Mouse (Mus musculus) forebrain, embryonic 13.5 days (tissue): ENCODE data around the gene Mul1. TPM values are rescaled to one million over a fixed set of nuclear protein-coding genes. Genes with fewer than 3 reads are reported as not detected.

Experiments used
- ATAC-seq: fragments of 200-750 bp; cut with Nextera tagmentation; 2 replicates; pipeline ENCODE4 v1.8.0; 2017
- H3K27ac ChIP-seq: fragments of 300-500 bp; sonication (generic); 2 replicates; pipeline ENCODE4 v1.5.1; 2015; ENCODE audit warnings: inconsistent platforms, mild to moderate bottlenecking, moderate library complexity
- H3K27me3 ChIP-seq: fragments of 300-500 bp; sonication (generic); 2 replicates; pipeline ENCODE4 v1.6.1; 2015; ENCODE audit warnings: mild to moderate bottlenecking, inconsistent platforms
- H3K36me3 ChIP-seq: fragments of 300-500 bp; sonication (generic); 2 replicates; pipeline ENCODE4 v1.6.1; 2015; ENCODE audit warnings: mild to moderate bottlenecking, inconsistent platforms; ENCODE audit not compliant: poor library complexity, severe bottlenecking
- H3K4me1 ChIP-seq: fragments of 300-500 bp; sonication (generic); 2 replicates; pipeline ENCODE4 v1.6.1; 2015; ENCODE audit warnings: inconsistent platforms
- H3K4me2 ChIP-seq: fragments of 300-500 bp; sonication (generic); 2 replicates; pipeline ENCODE4 v1.6.1; 2015; ENCODE audit warnings: inconsistent platforms, mild to moderate bottlenecking, moderate library complexity
- H3K4me3 ChIP-seq: fragments of 300-500 bp; sonication (generic); 2 replicates; pipeline ENCODE4 v1.5.1; 2015; ENCODE audit warnings: mild to moderate bottlenecking, inconsistent platforms
- H3K9ac ChIP-seq: fragments of 300-500 bp; sonication (generic); 2 replicates; pipeline ENCODE4 v1.6.1; 2015; ENCODE audit warnings: mild to moderate bottlenecking, inconsistent platforms
- H3K9me3 ChIP-seq: fragments of 300-500 bp; sonication (generic); replicated peaks from 2 replicates; pipeline ENCODE4 v1.6.1; 2016; ENCODE audit warnings: inconsistent platforms
- WGBS: fragments of 180-500 bp; shearing (Covaris S2); methylation state at CpG from one replicate; pipeline ENCODE4 v1.1.7; 2015; 5-methylcytosine and 5-hydroxymethylcytosine counted together
- polyA plus RNA-seq: library from polyadenylated mRNA; unstranded; fragments of >200 nt; fragmentation: Nextera tagmentation; extraction: Ambion mirVana; gene quantifications from 2 replicates; pipeline ENCODE4 v1.2.1, GENCODE M21; 2015

The Mul1 gene
- polyA plus RNA-seq, 1 experiment from 2014 or later, result 18.6 TPM

- H3K9ac ChIP-seq, result peak overlapping the region; percentile 91
- peak overlapping the region; percentile 68 for H3K4me3 ChIP-seq
- H3K4me1 ChIP-seq, result peaks cover 39% of the 10 kb centered on the region
- no peaks in the 10 kb centered on the region for H3K36me3 ChIP-seq
- H3K4me2 ChIP-seq, result peak overlapping the region; percentile 83
- peak overlapping the region; percentile 35 for H3K27ac ChIP-seq
- no peak for ATAC-seq
- WGBS, result 1% methylated on average over 16 of the region's 17 CpGs
- no peaks in the 10 kb centered on the region for H3K9me3 ChIP-seq
- peaks cover 75% of the 10 kb centered on the region for H3K27me3 ChIP-seq
These were observed 21.5 kb downstream of the Mul1 start for GRCm38 (mm10) chr4:138455956-138456341.

GRCm38 (mm10) chr4:138456536-138456935 is 22.1 kb downstream of the Mul1 start:
- WGBS, result 13% methylated on average over 8 of the region's 8 CpGs
- no peaks in the 10 kb centered on the region for H3K36me3 ChIP-seq
- peak overlapping the region; percentile 91 for H3K9ac ChIP-seq
- no peak for ATAC-seq
- peak overlapping the region; percentile 83 for H3K4me2 ChIP-seq
- peak overlapping the region; percentile 68 for H3K4me3 ChIP-seq
- peaks cover 69% of the 10 kb centered on the region for H3K27me3 ChIP-seq
- H3K4me1 ChIP-seq, result peaks cover 39% of the 10 kb centered on the region
- no peak overlapping the region; the same call in 1 of the 2 replicates for H3K27ac ChIP-seq
- H3K9me3 ChIP-seq, result no peaks in the 10 kb centered on the region

- WGBS, result 53% methylated on average over 4 of the region's 4 CpGs
- H3K4me3 ChIP-seq, result no peak overlapping the region
- no peak overlapping the region for H3K27ac ChIP-seq
- H3K27me3 ChIP-seq, result peaks cover 67% of the 10 kb centered on the region
- H3K36me3 ChIP-seq, result no peaks in the 10 kb centered on the region
- peaks cover 39% of the 10 kb centered on the region for H3K4me1 ChIP-seq
- ATAC-seq, result no peak
- H3K9ac ChIP-seq, result no peak overlapping the region
- peak overlapping the region; percentile 83 for H3K4me2 ChIP-seq
- no peaks in the 10 kb centered on the region for H3K9me3 ChIP-seq
These were observed 22.6 kb downstream of the Mul1 start for GRCm38 (mm10) chr4:138457091-138457490.

GRCm38 (mm10) chr4:138458171-138458570 is 23.7 kb downstream of the Mul1 start:
- no peaks in the 10 kb centered on the region for H3K36me3 ChIP-seq
- H3K9me3 ChIP-seq, result no peaks in the 10 kb centered on the region
- WGBS, result 86% methylated on average over 7 of the region's 7 CpGs
- H3K27me3 ChIP-seq, result peaks cover 60% of the 10 kb centered on the region
- H3K4me3 ChIP-seq, result no peak overlapping the region
- H3K9ac ChIP-seq, result no peak overlapping the region
- peaks cover 41% of the 10 kb centered on the region for H3K4me1 ChIP-seq
- no peak for ATAC-seq
- H3K27ac ChIP-seq, result no peak overlapping the region
- H3K4me2 ChIP-seq, result no peak overlapping the region

- Histone ChIP-seq H3K4me3 (no peak overlapping the region), H3K9ac (0 out of 2 replicates have a peak overlapping the region, but pooled peaks have one; percentile 12), H3K9me3 (no peaks in the 10 kb centered on the region), H3K4me2 (no peak overlapping the region), H3K4me1 (peaks cover 41% of the 10 kb centered on the region), H3K27me3 (peaks cover 54% of the 10 kb centered on the region), H3K27ac (no peak overlapping the region), H3K36me3 (no peaks in the 10 kb centered on the region)
- 42% methylated on average over 5 of the region's 5 CpGs for WGBS
- no peak for ATAC-seq
These were observed 24.4 kb downstream of the Mul1 start for GRCm38 (mm10) chr4:138458735-138459440.

GRCm38 (mm10) chr4:138459775-138460174 is 25.3 kb downstream of the Mul1 start:
- ATAC-seq, result no peak
- Histone ChIP-seq H3K9me3 (no peaks in the 10 kb centered on the region), H3K36me3 (no peaks in the 10 kb centered on the region), H3K27me3 (peaks cover 54% of the 10 kb centered on the region), H3K27ac (no peak overlapping the region), H3K4me2 (no peak overlapping the region), H3K4me1 (peaks cover 50% of the 10 kb centered on the region), H3K4me3 (no peak overlapping the region), H3K9ac (no peak overlapping the region)
- WGBS, result 74% methylated on average over 6 of the region's 6 CpGs

GRCm38 (mm10) chr4:138460910-138461309 is 26.4 kb downstream of the Mul1 start:
- H3K4me3 ChIP-seq, result no peak overlapping the region
- WGBS, result 38% methylated on average over 8 of the region's 9 CpGs
- H3K4me1 ChIP-seq, result peaks cover 51% of the 10 kb centered on the region
- no peak for ATAC-seq
- no peaks in the 10 kb centered on the region for H3K36me3 ChIP-seq
- H3K4me2 ChIP-seq, result no peak overlapping the region
- H3K27me3 ChIP-seq, result peaks cover 53% of the 10 kb centered on the region
- no peak overlapping the region for H3K27ac ChIP-seq
- no peaks in the 10 kb centered on the region for H3K9me3 ChIP-seq
- no peak overlapping the region for H3K9ac ChIP-seq

- Histone ChIP-seq H3K4me2 (no peak overlapping the region), H3K9me3 (no peaks in the 10 kb centered on the region), H3K36me3 (no peaks in the 10 kb centered on the region), H3K27ac (no peak overlapping the region), H3K4me1 (peaks cover 46% of the 10 kb centered on the region), H3K27me3 (peaks cover 53% of the 10 kb centered on the region), H3K9ac (no peak overlapping the region), H3K4me3 (no peak overlapping the region)
- no peak for ATAC-seq
- 92% methylated on average over 5 of the region's 5 CpGs for WGBS
These were observed 27.0 kb downstream of the Mul1 start for GRCm38 (mm10) chr4:138461471-138461870.

GRCm38 (mm10) chr4:138462971-138463831 is 28.7 kb downstream of the Mul1 start:
- peak; percentile 40 for ATAC-seq
- Histone ChIP-seq H3K9me3 (0 out of 2 replicates have a peak, but pooled peaks cover 3% of the 10 kb centered on the region), H3K9ac (peak overlapping the region; percentile 43), H3K27me3 (peaks cover 55% of the 10 kb centered on the region), H3K4me3 (no peak overlapping the region), H3K4me2 (peak overlapping the region; percentile 42), H3K4me1 (peaks cover 44% of the 10 kb centered on the region), H3K36me3 (no peaks in the 10 kb centered on the region), H3K27ac (peak overlapping the region; percentile 83)
- 6% methylated on average over 11 of the region's 11 CpGs for WGBS

- Histone ChIP-seq H3K9ac (no peak overlapping the region), H3K27ac (peak overlapping the region; percentile 83), H3K9me3 (0 out of 2 replicates have a peak, but pooled peaks cover 3% of the 10 kb centered on the region), H3K4me3 (no peak overlapping the region), H3K4me1 (peaks cover 41% of the 10 kb centered on the region), H3K4me2 (peak overlapping the region; percentile 51), H3K27me3 (peaks cover 48% of the 10 kb centered on the region), H3K36me3 (no peaks in the 10 kb centered on the region)
- peak; percentile 56; the same call in 1 of the 2 replicates for ATAC-seq
- WGBS, result 11% methylated on average over 11 of the region's 11 CpGs
These were observed 29.5 kb downstream of the Mul1 start for GRCm38 (mm10) chr4:138463832-138464487.

- WGBS, result under 1% methylated on average over 19 of the region's 22 CpGs
- peak overlapping the region; percentile 40; the same call in 1 of the 2 replicates for H3K27ac ChIP-seq
- 0 out of 2 replicates have a peak, but pooled peaks cover 3% of the 10 kb centered on the region for H3K9me3 ChIP-seq
- ATAC-seq, result peak; percentile 73
- H3K27me3 ChIP-seq, result peaks cover 39% of the 10 kb centered on the region
- H3K4me3 ChIP-seq, result no peak overlapping the region
- H3K4me1 ChIP-seq, result peaks cover 43% of the 10 kb centered on the region
- H3K9ac ChIP-seq, result peak overlapping the region; percentile 30; the same call in 1 of the 2 replicates
- no peaks in the 10 kb centered on the region for H3K36me3 ChIP-seq
- peak overlapping the region; percentile 51 for H3K4me2 ChIP-seq
These were observed 30.3 kb downstream of the Mul1 start for GRCm38 (mm10) chr4:138464667-138465353.
